Mouse (Mus musculus): Measurements from ENCODE around the gene C1ra. TPM values are rescaled to one million over a fixed set of nuclear protein-coding genes. Genes with fewer than 3 reads are reported as not detected.
"Not testable (repeated sequence)": the region's sequence is repeated elsewhere in the genome, so short reads cannot be mapped to it uniquely, and the experiment has no call there.

The C1ra gene
- polyA plus RNA-seq, 1 experiment = 1.9 TPM

DNA sequence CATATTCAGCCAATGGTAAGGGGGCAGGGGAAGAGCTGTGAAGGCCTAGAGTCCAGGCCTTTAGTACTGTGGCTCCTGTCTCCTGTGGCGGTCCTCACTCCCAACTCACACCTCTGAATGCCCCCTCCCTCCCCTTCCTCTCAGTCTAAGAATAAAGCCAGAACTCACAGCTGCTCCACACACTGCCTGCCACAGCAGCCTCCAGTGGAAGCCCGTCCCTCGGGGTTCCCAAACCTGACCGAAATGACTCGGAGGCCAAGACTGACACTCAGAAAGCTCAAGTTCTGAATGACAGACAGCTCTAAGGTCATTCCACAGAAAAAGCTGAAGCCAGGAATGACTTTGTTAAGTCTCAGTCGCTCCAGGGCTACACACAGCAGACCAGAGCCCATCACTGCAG, 46.5 kb upstream of the C1ra start:
- peaks cover 29% of the 10 kb centered on the region for H3K27me3 ChIP-seq (ENCODE audit: control insufficient read depth, insufficient read depth, insufficient read length)
- no peak overlapping the region for H3K4me3 ChIP-seq
- no peak overlapping the region for H3ac ChIP-seq (ENCODE audit: control insufficient read depth, insufficient read length)
- no peaks in the 10 kb centered on the region for H3K79me2 ChIP-seq (ENCODE audit: control insufficient read depth, insufficient read depth)
- no peak overlapping the region for H3K4me2 ChIP-seq (ENCODE audit: low read depth)
- TF ChIP-seq POLR2AphosphoS2 (IDR thresholded peaks at IDR 0.05; ENCODE audit: insufficient read length, low read depth) (no peak), MAX (IDR thresholded peaks at IDR 0.05; ENCODE audit: low read depth) (no peak), TCF12 (IDR thresholded peaks at IDR 0.05; ENCODE audit: insufficient read depth, poor library complexity, severe bottlenecking) (no peak), USF1 (IDR thresholded peaks at IDR 0.05; ENCODE audit: low read depth) (no peak), E2F4 (IDR thresholded peaks at IDR 0.05; ENCODE audit: insufficient read depth) (no peak), REST (IDR thresholded peaks at IDR 0.05; ENCODE audit: insufficient read depth, insufficient read length) (no peak)
- H3K36me3 ChIP-seq (ENCODE audit: control insufficient read depth, insufficient read depth) = no peaks in the 10 kb centered on the region

DNA sequence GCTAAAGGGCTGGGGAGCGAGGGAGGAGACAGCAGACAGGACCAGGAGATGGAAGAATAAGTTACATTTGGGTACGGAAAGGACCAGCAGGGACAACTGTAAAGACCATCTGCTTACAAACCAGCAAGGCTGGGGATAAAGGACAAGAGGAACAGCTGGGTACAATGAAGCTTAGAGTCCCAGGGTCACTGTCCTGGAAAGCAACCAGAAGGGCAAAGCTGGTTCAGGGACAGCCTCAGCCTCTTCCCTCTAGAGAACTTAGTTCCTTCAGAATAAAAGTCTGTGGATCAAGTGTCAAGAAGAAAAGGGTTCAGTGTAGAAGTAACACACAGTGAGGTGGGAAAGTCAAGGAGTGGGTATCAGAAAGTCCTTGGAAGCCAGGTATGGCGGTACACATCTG, 41.1 kb upstream of the C1ra start:
- TF ChIP-seq TCF3 (IDR thresholded peaks at IDR 0.05; ENCODE audit: insufficient read length, low read depth) (no peak), REST (IDR thresholded peaks at IDR 0.05; ENCODE audit: insufficient read depth, insufficient read length) (no peak), SRF (IDR thresholded peaks at IDR 0.05; ENCODE audit: control insufficient read depth, insufficient read length, low read depth) (no peak), MYOD1 (IDR thresholded peaks at IDR 0.05; ENCODE audit: control insufficient read depth in 1 of 3, insufficient read length in 2 of 3, low read depth in 2 of 3) (no peak), POLR2AphosphoS2 (IDR thresholded peaks at IDR 0.05; ENCODE audit: insufficient read length, low read depth) (no peak), E2F4 (IDR thresholded peaks at IDR 0.05; ENCODE audit: insufficient read depth) (no peak)
- Histone ChIP-seq H3K4me2 (ENCODE audit: low read depth) (no peak overlapping the region), H3ac (ENCODE audit: control insufficient read depth, insufficient read length) (no peak overlapping the region), H3K36me3 (ENCODE audit: control insufficient read depth, insufficient read depth) (no peaks in the 10 kb centered on the region), H3K4me3 (no peak overlapping the region), H3K27me3 (ENCODE audit: control insufficient read depth, insufficient read depth, insufficient read length) (peaks cover 6% of the 10 kb centered on the region), H3K79me2 (ENCODE audit: control insufficient read depth, insufficient read depth) (no peaks in the 10 kb centered on the region)

DNA sequence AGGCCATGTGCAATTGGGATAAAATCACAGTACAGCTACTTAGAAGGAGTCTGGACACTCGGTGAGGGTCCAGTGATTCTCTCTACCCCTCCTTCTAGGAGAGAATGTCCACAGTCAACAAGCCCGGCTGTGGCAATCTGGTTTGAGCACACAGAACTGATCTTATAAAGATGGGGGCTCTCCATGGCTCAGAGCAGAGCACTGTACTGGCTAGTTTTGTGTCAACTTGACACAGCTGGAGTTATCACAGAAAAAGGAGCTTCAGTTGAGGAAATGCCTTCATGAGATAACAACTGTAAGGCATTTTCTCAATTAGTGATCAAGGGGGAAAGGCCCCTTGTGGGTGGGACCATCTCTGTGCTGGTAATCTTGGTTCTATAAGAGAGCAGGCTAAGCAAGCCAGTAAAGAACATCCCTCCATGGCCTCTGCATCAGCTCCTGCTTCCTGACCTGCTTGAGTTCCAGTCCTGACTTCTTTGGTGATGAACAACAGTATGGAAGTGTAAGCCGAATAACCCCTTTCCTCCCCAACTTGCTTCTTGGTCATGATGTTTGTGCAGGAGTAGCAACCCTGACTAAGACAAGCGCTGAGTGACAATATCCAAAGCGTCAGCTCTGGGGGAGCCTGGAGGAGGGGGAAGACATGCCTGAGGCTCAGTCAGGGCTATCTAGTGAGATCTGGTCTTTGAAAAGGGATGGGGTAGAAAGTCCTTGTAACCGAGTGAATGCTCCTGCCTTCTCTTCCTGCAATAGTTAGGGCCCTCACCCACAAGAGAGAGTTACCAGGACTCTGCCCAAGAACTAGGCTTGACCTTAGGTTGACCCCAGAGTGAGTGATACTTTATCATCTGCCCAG, 40.2 kb upstream of the C1ra start:
- not testable (repeated sequence) for H3K36me3 ChIP-seq (ENCODE audit: control insufficient read depth, insufficient read depth); H3K27me3 ChIP-seq (ENCODE audit: control insufficient read depth, insufficient read depth, insufficient read length); H3ac ChIP-seq (ENCODE audit: control insufficient read depth, insufficient read length); H3K4me3 ChIP-seq; H3K4me2 ChIP-seq (ENCODE audit: low read depth); H3K79me2 ChIP-seq (ENCODE audit: control insufficient read depth, insufficient read depth)

DNA sequence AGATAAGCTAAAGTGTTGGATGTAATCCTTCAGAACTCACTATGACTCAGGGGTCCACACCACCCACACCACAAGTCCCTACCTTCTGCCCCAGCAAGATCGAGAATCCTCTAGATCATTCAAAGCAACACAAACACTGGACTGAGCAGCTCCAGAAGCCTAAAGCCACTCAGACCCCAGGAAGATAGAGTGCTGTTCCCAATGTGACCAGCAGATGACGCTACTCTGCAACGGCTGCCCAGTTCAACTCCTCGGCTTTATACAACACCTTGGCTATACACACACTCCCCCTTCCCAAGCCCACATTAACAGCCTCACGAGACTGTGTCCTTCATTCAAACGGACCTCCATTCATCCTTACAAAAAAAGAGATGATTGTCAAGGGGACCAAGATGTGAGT, 39.4 kb upstream of the C1ra start:
- Histone ChIP-seq H3K27me3 (ENCODE audit: control insufficient read depth, insufficient read depth, insufficient read length) (peaks cover 6% of the 10 kb centered on the region), H3K36me3 (ENCODE audit: control insufficient read depth, insufficient read depth) (no peaks in the 10 kb centered on the region), H3K4me2 (ENCODE audit: low read depth) (no peak overlapping the region), H3K4me3 (no peak overlapping the region), H3ac (ENCODE audit: control insufficient read depth, insufficient read length) (no peak overlapping the region), H3K79me2 (ENCODE audit: control insufficient read depth, insufficient read depth) (no peaks in the 10 kb centered on the region)
- TF ChIP-seq MAX (IDR thresholded peaks at IDR 0.05; ENCODE audit: low read depth) (no peak), TCF12 (IDR thresholded peaks at IDR 0.05; ENCODE audit: insufficient read depth, poor library complexity, severe bottlenecking) (no peak), TCF3 (IDR thresholded peaks at IDR 0.05; ENCODE audit: insufficient read length, low read depth) (no peak), MYOG (IDR thresholded peaks at IDR 0.05; ENCODE audit: control insufficient read depth in 1 of 3, insufficient read depth in 1 of 3, insufficient read length in 2 of 3, low read depth in 2 of 3) (no peak), POLR2AphosphoS2 (IDR thresholded peaks at IDR 0.05; ENCODE audit: insufficient read length, low read depth) (no peak), POLR2A (IDR thresholded peaks at IDR 0.05; ENCODE audit: insufficient read length, low read depth) (no peak)

DNA sequence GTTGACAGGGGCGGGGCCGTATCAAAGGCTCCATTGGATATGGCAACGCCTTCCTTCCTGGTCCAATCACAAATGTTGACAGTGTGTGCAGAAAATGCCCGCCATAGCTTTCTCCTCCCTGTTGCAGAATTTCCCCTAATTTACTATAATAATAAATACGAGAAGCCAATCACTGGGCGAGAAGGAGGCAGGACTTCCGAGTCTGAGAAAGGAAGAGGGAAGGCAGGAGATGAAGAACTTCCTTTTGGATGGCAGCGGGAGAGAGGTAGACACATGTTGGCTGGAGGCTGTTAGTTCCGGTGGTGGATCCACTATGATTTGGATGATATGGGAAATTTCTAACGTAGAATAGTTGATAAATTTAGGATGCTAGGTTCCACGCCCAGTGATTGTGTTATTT, 37.6 kb upstream of the C1ra start:
- peaks cover 4% of the 10 kb centered on the region for H3K27me3 ChIP-seq (ENCODE audit: control insufficient read depth, insufficient read depth, insufficient read length)
- H3K4me3 ChIP-seq = peak overlapping the region; percentile 54
- no peaks in the 10 kb centered on the region for H3K79me2 ChIP-seq (ENCODE audit: control insufficient read depth, insufficient read depth)
- TF ChIP-seq POLR2A (IDR thresholded peaks at IDR 0.05; ENCODE audit: insufficient read length, low read depth) (peak; percentile 71), TCF12 (IDR thresholded peaks at IDR 0.05; ENCODE audit: insufficient read depth, poor library complexity, severe bottlenecking) (no peak), REST (IDR thresholded peaks at IDR 0.05; ENCODE audit: insufficient read depth, insufficient read length) (no peak), POLR2AphosphoS2 (IDR thresholded peaks at IDR 0.05; ENCODE audit: insufficient read length, low read depth) (peak; percentile 85), E2F4 (IDR thresholded peaks at IDR 0.05; ENCODE audit: insufficient read depth) (peak; percentile 39)
- H3K4me2 ChIP-seq (ENCODE audit: low read depth) = peak overlapping the region; percentile 77
- H3K36me3 ChIP-seq (ENCODE audit: control insufficient read depth, insufficient read depth) = no peaks in the 10 kb centered on the region
- H3ac ChIP-seq (ENCODE audit: control insufficient read depth, insufficient read length) = peak overlapping the region; percentile 46

DNA sequence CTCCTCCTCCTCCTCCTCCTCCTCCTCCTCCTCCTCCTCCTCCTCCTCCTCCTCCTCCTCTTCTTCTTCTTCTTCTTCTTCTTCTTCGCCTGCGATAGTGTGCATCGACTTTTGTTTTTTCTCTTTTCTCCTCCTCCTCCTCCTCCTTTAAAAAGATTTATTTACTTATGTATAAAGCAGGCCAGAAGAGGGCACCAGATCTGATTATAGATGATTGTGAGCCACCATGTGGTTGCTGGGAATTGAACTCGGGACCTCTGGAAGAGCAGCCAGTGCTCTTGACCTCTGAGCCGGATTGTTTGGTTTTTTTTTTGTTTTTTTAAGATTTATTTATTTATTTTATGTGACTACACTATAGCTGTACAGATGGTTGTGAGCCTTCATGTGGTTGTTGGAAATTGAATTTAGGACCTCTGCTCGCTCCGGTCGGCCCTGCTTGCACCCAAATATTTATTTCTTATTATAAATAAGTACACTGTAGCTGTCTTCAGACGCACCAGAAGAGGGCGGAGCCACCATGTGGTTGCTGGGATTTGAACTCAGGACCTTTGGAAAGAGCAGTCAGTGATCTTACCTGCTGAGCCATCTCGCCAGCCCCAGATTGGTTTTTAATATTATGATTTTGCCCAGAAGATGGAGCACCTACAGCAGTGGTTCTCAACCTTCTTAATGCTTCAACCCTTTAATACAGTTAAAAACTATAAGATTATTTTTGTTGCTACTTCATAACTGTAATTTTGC, 36.7 kb upstream of the C1ra start:
- H3K79me2 ChIP-seq (ENCODE audit: control insufficient read depth, insufficient read depth); H3K27me3 ChIP-seq (ENCODE audit: control insufficient read depth, insufficient read depth, insufficient read length); H3K36me3 ChIP-seq (ENCODE audit: control insufficient read depth, insufficient read depth): not testable (repeated sequence)
- H3K4me2 ChIP-seq (ENCODE audit: low read depth) = peak overlapping the region; percentile 60
- peak overlapping the region; percentile 46 for H3ac ChIP-seq (ENCODE audit: control insufficient read depth, insufficient read length)
- peak overlapping the region; percentile 54 for H3K4me3 ChIP-seq

Measured in myocyte (in vitro differentiated cells).